Mouse (Mus musculus) mesoderm, embryonic 11.5 days (tissue): ENCODE data around the gene Nav2.

Source experiments
- DNase-seq: peaks from one replicate; pipeline ENCODE4 v3.0.0-alpha.2; 2012; ENCODE audit warnings: low read depth, low spot score

Gene Nav2

DNA sequence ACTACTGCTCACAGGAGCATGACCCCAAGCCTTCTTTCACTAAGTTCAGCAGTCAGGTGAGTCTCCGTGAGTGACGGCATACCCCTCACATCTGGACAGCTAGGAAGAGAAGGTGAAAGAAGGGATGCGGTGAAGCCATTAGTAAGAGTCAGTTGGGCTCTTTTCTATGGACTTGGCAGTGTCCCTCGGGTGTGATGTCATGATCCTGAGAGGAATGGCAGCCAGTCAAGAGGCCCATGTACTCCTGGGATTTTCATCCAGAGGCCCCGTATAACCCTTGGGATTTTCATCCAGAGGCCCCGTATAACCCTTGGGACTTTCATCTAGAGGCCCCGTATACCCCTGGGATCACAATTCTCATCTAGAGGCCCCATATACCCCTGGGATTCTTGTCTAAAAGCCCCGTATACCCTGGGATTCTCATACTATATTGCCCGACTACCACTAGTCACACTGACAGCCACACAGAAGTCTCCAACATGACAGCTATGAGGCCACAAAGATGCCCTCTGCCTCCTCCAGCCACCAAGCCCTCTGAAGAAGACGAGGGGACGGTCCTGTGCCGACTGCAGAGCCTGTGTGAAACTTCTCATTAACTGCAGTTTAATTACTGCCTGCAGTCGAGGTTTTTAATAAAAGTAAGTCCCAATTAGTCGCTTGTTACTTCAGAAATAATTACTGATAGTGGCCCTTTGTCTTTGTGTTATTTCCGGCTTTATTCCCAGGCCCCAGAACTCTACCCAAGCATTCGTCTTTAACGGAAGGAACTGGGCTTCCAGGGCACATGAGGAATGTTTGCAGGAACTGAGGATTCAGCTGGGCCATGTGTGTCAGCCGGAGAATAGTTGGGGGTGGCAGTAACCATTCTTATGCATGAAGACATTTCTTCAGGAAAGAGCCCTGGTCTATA, 251.4 kb downstream of the Nav2 start:
- DNase-seq = no peak

DNA sequence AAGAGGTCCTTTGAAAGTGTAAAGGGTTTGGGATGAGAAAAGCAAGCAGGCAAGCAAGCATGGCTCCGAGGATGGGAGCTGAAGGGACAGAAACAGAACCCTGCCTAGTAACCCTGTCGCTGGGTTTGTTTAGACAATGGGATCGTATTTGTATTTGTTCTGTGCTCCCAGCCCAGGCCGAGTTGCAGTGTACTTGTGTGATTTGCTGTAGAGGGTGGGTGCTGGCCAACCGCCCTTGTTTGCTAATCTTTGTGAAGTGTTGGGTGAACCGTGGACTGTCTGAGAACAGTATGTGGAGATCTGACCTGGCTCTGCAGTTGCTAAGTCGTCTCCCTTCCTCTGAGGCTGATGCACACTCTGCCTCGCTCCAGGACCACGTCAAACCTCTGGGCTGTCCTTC, 253.6 kb downstream of the Nav2 start:
- no peak for DNase-seq

DNA sequence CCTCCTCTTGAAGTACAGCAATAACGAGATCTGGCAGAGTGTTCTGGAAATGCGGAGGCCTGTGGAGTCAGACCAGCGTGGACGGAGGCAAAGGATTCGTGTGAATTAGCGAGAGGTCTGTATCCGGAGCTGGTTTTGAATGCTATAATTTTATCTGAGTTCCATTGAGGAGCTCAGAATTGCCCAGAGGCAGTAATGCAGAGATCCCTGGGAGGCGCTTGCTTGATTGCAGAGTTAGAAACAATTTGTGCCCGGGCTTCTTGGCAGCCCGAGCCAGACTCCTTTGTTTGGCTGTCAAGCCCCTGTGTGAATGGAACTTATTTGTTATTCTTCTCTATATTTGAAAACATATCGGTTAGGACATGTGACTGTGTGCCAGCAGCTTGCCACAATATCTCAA, 255.3 kb downstream of the Nav2 start:
- no peak for DNase-seq

DNA sequence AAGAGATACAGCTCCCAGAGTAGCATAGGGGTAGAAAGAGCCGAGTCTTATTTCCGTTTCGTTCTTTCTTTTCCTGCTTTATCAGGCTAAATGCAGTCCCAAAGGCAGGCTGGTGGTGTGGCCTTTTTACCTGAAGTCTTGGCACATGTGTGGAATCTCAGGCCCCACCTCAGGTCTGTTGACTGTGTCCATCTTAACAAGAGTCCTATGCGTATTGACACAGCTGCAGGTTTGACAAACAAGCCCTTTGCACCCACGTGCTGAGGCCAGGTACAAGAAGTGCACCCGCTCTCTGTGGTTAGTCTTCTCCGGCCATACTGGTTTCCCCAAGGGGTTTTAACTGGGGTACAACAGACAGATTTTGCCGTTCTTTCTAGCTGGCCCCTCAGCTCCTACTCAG, 256.4 kb downstream of the Nav2 start:
- DNase-seq = no peak

DNA sequence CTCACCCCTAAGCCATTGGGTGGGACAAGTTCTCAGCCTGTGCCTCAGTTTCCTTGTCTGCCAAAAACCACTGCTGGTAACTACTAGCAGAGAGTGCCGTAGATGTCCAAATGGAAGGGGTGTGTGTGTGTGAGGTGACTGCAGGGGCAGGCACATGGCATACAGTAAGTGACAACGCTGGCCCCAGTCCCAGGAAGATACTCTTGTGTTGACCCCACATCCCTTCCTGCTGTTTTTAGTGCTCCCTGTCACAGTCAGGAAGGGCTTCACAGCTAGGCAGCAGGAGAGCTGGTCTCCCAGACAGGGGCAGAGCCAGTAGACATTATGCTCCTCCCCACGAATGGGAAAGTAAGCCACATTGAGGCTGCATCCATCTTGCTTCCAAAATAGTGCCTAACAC, 264.4 kb downstream of the Nav2 start:
- DNase-seq = no peak

DNA sequence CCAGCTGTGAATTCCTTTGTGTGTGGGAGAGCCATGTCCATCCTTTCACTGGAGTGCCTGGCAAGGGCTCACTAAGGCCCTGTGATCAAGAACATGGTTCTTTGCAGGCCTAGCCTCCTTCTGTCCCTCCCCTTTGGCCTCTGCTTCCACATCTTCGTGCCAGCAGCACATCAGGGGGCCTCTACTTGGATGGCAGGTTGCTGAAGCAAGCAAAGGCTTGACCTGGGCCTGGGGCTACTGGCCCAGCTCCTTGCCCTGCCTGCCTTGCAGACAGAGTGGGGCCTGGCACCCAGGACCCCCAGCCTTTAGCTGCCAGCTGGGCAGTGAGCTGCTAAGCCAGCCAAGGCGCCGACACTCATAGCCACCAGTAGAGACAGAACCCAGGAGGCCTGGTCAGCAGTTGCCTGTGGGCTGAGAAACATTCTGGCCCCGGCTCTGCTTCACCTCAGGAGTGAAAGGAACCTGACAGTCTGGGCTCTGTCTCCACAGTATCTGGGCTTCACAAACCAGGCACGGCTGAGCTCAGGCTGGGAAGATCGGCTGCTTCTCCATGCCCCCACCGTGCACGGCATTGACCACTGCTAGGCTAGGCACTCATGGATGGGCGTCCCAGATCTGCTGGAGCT, 267.4 kb downstream of the Nav2 start:
- no peak for DNase-seq

DNA sequence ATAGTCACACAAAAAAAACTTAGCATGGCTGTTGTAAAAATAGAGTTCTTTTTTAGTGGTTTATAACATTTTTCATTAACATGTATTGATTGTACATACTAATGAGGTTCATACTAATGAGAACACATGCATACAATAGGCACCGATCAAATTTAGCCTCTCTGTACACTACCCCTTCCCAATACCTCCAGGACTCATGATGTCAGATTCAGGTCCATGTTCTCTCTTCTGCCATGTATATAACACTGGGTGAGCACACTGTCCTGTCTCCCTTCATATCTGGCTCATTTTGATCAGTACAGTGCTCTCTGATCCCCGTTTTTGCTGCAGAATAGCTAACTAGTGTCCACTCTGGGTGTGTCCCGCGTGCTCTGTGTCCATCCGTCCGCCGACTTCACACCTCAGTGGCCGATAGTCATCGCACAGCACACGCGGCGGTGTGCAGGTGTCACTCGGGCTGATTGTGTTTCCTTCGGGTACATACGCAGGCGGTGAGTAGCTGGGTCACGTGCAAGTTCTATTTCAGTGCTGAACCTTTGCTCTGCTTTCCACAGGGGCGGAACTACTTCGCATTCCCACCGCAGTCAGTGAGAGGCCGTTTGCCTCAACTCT, 268.2 kb downstream of the Nav2 start:
- no peak for DNase-seq

DNA sequence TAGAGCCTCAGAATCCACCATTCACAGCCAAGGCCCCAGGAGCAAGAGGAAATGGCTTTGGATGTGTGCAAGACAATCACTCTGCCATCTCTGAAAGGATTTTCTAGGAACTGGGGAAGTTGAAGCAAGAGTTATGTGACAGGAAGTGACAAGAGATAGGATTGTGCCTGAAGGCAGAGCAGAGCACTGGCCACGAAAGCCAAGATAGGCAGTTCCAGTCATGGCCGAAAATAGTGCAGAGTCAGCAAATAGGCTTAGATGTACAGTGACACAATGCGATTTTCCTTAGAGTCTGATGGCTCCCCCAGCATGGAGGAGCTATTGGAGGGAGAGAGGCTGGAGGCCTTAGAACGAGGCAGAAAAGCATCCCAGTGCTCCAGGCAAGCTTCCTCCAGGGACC, 269.7 kb downstream of the Nav2 start:
- no peak for DNase-seq

DNA sequence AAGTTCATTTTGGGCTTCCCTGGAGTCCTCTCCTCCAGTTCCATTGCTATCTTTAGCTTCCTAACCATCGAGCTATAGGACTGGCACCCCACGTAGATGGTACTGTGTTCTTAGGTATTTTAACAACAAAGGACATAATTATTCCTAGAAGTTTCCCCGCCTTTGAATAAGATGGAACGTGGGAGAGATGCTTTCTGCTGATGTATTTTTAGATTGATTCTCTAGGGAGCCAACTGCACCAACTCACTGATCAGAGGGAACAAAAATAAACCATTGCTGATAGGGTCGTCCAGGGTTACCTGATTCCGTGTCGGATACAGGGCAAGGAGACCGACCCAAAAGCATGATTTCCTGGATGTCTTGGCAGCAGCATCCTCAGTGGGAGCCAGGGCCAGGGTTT, 272.5 kb downstream of the Nav2 start:
- DNase-seq = no peak

DNA sequence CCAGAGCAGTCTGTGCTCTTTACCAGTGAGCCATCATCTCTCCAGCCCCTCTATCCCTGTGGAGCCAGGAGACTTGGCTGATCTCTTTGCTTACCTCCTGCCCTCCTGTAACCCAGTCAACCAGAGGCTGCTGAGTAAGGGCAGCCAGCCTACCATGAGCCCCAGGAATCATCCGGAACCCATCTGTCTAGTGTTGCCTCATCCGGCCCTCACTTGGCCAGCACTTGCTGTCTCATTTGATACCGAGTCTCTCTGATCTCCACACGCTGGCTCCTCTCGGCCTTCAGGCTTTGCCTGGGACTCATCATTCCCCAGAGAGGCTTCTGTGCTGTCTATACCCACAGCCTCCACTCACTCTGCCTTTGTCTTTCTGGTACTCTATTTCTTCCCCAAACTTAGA, 273.9 kb downstream of the Nav2 start:
- DNase-seq = no peak

DNA sequence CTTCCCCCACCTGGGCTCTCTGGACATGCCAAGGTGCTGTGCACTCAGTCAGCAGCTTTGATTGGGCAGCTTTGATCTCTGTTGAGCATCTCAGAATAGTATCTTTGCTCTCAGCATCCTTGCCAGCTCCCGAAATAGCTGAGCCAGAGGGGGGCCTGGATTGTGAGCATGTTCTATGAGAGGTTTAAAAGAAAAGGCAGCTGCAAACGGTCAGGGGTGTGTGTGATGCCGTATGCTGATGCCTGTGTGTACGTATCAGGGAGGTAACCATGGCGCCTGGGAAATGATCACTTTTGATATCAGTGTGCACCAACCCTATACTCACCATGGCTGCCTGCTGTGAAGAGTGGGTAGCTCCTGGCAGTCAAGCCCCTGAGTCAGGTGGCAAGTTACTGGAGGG, 275.2 kb downstream of the Nav2 start:
- no peak for DNase-seq

DNA sequence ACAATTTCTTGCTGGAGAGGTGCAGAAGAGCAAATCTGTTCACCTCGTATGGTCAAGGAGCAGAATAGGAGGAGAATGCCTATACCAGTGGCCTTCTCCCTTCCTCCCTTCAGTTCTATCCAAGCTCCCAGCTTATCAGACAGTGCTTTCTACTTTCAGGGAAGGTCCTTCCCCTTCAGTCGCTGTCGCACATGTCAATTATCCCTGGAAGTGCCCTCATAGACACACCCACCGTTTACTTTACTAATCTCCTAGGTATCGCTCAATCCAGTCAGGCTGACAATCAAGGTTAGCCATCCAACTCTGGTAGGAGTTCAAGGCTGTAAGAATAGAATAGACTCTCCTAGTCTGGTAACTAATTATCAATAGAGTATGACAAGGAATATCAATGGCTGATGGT, 277.5 kb downstream of the Nav2 start:
- DNase-seq = no peak

DNA sequence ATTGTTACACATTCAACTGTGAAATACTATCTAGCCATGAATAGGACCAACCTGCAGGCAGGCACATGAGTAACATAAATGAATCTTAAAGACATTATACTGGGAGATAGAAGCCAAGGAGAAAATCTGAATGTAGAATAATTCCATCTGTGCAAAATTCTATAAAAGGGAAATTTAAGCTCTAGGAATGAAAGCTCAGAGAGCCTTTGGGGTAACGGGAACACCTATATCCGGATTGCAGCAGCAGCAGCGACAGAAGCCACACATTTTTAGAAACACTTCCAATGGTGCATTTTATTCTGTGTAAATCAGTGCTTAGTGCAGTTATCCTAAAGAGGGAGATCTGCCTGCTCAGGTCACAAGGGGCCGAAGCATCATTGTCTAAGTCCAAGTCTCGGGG, 280.8 kb downstream of the Nav2 start:
- DNase-seq = no peak

DNA sequence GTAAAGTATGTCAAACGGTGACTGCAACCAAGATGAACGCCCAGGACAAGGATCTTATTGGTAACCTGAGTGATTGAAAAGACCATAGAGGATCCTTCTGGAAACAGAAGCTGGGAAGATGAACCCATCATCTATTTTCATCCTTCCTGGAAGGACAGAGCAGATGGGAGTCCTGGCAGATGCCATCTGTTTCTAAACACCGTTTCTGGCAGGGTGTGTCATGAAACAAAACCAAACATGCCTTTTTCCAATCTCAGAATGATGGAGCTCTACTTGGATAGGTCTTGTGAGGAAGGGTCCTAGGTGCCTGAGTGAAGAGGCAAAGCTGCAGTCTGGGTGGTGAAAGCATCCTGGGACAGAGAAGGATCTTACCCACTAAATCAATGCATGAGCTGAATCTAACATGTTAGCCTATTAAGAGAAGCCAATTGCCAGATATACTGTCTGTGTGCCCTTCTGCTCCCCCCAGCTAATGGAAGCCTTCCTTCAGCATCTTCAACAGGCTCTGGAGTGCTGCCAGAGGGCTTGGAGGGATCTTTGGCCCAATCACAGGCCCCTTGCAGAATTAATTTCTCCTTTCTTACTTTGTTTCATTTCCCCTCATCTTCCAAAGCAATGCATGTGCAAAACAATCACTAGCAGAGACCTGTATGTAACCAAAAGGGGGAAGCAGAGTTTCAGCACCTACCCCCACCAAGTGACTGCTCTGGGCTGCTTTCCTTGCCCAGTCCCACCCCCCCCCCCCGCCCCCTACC, 281.9 kb downstream of the Nav2 start:
- no peak for DNase-seq

DNA sequence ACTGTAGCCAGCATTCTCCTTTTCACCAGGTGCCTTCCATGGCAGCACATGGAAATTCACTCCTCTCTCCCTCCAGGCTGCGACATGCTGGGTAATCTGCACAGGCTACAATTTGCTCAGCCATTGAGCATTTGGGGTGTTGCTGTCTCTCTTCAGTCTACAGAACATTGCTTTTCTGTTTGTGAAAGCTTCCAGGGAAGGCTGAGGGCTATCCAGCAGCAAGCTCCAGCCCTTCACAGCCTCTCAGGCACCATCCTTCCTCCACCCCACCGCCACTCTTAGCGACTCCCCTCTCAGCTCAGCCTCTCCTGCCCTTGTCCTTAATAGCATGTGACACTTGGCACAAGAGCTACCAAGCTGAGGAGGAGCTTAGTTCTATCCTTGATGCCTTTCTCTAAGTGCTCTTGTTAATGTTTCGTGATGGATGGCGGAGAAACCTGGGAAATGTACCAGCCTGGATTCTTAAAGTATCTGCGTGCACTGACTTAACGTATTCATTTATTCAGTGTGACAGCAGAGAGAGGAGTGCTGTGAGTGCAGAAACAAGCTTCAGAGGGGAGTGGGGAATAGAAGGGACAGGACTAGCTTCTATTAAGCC, 282.7 kb downstream of the Nav2 start:
- no peak for DNase-seq

DNA sequence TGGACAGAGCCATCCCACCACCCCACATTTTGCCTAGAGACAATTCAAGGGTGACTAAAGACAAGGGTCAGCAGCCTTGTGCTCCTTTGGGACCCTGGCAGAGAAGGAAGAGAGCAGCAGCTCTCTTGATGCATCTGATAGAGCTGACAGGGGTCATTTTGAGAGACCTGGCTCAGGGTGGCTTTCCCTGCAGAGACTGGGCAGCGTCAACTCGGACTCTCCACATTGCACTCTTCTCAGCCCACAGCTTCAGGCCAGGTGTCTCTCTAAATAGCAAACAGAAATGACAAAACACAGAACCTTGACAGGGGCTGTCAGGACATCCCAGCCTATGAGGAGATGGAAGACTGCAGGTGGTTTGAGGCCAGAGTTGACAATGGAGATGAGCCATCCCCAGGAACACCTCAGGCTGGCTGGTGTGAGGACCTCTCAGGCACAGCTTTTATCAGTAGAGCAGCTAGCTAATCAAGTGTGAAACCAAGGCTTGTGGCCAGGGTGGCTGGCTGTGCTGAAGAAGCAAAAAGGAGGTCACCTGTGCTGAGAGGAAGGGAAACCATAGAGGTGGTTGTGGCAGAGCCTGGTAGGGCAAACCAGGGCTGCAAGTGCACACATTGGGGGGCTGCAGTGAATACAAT, 283.7 kb downstream of the Nav2 start:
- DNase-seq = no peak

DNA sequence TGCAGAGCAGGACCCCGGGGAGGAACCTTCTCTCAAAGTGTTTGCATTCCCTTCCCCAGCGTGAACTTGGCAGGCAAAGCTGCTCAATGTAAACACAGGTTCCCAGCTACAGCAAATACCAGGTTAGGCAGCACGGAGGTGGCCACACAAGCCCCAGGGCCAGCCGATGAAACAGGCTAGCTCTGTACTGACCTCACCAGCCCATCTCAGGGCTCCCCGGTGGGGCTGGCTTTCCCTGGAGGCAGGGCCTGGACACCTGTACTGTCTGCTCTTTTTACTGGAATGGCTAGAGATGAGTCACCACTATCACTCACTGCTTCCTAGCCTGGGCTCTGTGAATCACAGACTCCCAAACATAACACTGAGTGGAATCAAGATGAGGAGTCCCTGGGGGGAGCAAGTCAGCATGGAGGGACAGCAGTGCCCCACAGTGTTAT, 287.2 kb downstream of the Nav2 start:
- no peak for DNase-seq

DNA sequence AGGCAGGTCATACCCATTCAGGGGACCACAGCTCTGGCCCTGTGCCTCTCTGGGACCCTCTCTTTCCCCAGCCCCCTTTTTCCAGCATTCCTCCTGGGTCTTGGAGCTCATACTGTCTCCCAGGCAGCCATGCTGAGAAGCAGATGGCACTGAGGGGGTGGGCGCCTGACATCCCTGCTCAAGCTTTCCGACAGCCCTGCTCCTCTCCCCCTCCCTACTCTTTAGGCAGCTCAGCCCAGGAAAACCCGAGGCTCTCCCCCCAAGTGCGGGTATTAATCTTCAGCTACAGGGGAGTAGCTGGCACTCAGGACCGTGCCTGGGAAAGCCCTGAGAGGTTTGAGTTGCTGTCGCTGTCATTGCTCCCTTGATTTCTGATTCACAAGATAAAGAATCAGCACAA, 290.9 kb downstream of the Nav2 start:
- DNase-seq = no peak

DNA sequence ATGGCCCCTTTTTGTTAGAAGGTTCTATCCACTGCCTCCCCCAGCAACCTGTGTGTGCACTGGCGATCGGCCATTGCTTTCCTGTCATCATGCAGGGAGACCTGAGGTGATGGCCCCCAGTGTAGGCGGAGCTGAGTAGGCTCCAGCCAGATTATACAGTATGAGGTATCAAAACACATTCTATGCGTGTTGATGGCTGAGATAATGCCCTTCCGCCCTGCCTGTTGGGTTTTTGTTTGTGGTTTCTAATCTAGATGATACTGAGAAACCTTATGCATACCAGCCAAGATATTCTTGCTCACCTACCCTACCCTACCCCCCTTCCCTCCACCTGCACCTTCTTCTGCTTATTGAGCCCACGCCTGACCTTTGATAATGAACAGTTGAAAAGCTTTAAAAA, 291.8 kb downstream of the Nav2 start:
- DNase-seq = no peak

DNA sequence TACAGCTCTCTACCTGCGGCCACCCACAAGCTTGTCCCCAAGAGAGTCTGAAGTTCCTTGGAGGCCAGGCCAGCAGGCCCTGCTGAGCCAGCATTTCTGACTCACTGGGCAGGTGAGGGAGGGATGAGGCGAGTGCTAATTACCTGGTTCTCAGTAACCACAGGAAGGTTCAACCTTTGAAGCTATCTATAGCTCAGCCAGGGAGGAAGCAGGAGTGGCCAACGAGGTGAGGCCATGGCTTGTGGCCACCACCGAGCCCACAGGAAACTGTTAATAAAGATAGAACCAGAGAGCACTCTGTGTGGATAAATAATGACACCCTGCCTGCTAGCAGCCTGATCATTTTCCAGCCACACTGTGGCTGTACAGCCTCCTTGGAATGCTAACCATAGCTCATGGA, 294.5 kb downstream of the Nav2 start:
- DNase-seq = no peak

DNA sequence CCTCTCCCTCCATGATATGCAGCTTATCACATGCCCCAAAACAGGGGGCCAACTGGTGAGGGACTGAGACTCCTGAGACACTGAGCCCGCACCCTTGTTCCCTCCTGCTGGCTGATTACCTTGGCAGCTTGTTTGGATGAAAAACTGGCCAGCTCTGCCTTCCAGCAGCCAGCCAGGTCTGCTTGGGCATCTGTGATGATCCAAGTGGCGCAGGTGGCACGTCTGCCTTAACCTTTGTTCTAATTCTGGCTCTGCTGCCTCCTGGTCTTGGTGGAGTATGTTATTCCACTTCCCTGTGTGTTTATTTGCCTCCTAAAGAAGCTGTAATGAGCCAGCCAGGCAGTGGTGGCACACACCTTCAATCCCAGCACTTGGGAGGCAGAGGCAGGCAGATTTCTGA, 296.3 kb downstream of the Nav2 start:
- no peak for DNase-seq
